Mouse (Mus musculus): ENCODE results near the gene Sgsm1.

Sgsm1 gene

DNA sequence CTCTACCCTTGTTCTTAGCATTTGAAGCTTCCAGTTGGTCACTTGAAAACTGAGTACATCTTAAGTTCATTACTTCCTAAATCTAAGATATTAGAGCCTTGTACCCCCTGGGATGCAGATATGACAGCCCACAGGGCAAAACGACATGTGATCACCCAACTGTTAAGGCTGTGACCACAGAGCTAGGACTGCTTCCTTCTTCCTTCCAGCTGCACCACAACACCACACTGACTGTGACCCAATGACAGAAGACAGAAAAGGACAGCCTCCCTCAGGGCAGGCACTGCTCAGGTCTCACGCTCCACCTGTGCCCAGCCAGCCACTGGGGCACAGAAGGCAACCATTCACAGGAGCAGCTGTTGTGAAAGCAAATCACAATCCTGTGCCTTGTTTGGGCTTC lies 26.9 kb downstream of the Sgsm1 start:
- DNase-seq (ENCODE audit: low read depth): no peak

- DNase-seq (ENCODE audit: low read depth): no peak
These were observed 29.0 kb downstream of the Sgsm1 start for GRCm38 (mm10) chr5:113281557-113281956.

GRCm38 (mm10) chr5:113280138-113280856 lies 30.3 kb downstream of the Sgsm1 start:
- DNase-seq (ENCODE audit: low read depth): no peak

DNA sequence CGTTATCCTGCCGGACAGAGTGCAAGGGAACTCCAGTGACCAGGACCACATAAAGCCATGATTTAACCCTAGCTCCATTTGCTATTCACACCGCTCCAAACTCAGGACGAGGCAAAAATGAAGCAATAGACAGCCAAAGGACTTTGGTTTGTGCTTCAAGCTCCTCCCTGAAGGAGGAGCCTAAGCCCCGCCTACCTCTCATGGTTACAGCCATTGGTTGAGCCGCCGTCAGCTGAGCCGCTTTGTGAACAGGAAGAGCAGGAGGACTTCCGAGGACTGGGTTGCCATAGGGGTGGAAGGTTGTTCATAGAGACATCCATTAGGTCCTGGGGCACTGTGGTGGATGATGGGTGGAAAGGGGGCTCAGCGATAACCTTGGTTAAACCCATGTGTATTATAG lies 34.7 kb downstream of the Sgsm1 start:
- no peak for DNase-seq (ENCODE audit: low read depth)

- DNase-seq (ENCODE audit: low read depth): no peak
These were observed 39.3 kb downstream of the Sgsm1 start for GRCm38 (mm10) chr5:113271207-113271811.

- no peak for DNase-seq (ENCODE audit: low read depth)
These were observed 40.5 kb downstream of the Sgsm1 start for GRCm38 (mm10) chr5:113270043-113270442.

DNA sequence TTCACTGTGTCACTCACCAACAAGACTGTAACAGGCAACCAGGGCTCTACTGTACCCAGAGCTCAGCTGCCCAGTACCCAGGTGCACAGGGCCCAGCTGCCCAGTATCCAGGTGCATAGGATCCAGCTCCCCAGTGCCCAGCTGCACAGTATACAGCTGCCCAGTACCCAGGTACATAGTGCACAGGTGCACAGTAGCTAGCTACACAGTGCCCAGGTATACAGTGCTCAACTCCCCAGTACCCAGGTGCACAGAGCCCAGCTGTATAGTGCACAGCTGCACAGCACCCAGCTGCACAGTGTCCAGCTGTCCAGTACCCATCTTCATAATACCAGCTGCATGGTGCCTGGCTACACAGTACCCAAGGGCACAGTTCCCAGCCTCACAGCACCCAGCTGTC lies 42.3 kb downstream of the Sgsm1 start:
- no peak for DNase-seq (ENCODE audit: low read depth)

- DNase-seq (ENCODE audit: low read depth): no peak
These were observed 44.9 kb downstream of the Sgsm1 start for GRCm38 (mm10) chr5:113265637-113266036.

DNA sequence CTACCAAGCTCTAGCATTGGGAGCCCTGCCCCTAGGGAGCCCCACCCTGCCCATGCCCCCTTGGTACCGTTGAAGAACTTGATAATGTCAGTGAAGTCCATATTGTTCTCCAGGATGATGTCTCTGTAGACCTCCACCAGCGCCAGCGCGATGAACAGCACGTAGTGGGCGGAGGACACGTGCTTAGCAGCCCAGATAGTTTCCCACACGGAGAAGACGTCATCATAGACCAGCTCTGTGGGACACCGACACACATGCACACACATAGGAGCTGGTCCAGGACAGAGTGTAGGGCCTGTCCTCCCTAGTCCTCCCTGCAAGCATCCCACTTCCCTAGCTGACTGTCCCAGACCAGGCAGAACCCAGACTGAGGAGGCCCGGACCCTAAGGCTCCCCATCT lies 59.8 kb downstream of the Sgsm1 start:
- no peak for DNase-seq (ENCODE audit: low read depth)

DNA sequence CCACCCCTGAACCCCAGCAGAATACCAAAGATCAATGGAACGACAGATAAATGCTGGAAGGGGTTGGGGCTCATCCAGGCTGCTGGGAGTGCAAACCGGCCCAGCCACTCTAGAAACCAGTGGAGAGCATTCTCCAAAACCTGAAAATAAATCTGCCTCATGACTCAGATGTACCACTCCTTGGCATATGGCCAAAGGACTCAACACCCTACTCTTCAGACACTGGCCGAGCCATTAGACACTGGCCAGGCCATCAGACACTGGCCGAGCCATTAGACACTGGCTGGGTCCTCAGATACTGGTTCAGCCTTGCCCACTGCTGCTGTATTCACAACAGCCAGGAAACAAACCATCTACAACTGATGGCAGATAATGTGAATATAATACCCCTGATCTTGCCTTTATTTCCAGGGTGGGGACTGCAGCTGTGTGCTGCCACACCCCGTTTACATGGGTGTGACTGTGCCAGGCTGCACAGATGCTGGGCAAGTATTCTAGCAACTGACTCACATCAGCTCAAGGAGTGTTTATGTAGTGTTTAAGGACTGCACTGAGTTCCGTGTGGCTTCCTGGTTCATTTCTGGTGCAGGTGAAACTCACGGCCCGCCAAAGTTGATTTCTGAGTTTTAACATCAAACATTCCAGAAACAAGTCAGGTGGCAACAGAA lies 61.2 kb downstream of the Sgsm1 start:
- DNase-seq (ENCODE audit: low read depth): no peak

DNA sequence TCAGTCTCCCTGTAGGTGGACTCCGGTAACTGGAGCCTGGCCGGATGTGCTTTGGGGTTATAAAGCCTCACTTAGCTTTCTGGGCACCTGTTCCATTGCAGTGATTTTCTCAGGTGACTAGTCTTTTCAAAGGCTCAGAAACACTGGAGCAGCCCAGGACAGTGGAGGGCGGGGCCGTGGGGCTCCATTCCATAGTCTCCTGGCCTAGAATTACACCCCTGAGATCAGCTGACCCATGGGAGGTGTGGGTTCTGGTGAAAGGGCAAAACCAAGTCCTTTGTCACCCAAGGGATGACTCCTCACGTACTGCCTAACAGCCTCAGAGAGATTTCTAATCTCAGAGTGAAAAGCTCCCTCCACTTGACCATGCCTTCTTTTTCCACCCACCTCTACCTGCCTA lies 80.4 kb downstream of the Sgsm1 start:
- no peak for DNase-seq (ENCODE audit: low read depth)

DNA sequence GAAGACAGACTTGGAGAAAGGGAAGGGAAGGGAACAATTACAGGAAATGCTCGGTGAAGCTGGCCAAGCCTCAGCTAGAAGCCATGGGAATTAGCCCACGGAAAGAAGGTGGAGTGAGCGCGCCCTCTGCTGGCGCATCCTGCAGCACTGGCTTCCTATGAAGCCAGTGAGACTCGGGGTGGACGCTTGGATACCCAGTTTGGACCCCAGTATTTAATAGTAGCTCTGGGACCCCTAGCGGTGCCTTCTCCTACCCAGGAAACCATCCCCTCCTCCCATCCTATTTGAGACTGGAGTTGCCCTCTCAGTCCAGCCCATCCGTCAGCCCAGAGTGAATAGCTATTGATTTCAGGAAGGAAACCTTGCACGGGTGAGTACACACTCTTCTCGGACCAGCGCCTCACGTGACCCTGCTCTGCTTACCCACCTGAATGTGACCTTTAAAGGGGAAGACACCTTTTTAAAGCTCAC lies 83.9 kb downstream of the Sgsm1 start, which contains the start of gene Tmem211:
Gene Tmem211 (plus strand): TSS at position 278 of the 471 bp plus-strand sequence.
- peak; percentile 71 for DNase-seq (ENCODE audit: low read depth)

GRCm38 (mm10) chr5:113225686-113226435 lies 84.7 kb downstream of the Sgsm1 start:
- no peak for DNase-seq (ENCODE audit: low read depth)

DNA sequence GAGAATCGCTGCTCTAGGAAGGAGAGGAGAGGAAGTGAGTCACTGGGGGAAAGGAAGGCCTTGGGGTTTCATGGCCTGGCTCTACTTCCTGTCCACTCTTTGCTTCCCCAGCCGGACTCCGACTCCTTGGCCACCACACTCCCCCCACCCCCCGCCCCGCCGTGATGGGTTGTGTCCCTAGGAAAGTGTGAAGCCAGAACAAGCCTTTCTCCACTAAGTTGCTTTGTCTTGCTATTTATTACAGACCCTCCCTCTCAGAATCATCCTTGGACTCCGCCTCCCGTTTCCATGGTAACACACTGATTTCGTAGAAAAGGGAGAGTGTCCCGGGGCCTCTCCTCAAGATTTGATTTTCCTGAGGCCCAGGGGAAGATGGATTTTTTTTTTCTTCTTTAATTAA lies 85.3 kb downstream of the Sgsm1 start:
- no peak for DNase-seq (ENCODE audit: low read depth)

DNA sequence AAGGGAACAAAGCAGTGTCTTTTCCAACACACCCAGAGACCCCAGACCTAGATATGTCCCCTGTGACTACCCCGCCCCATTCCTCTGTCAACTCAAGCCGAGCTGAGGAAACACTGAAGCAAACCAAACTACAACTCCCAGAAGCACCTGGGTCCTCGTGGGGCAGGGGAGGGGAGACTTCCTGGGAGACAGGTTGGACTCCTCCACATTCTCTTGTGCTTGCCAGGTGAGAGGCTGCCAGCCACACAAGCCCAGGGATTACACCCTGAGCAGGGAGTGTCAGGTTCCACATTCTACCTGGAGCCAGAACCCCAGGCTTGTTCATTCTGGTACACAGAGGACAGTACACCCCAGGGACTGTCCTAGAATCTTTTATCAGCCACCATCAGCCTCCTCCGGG lies 86.7 kb downstream of the Sgsm1 start:
- DNase-seq (ENCODE audit: low read depth): no peak

- DNase-seq (ENCODE audit: low read depth): no peak
These were observed 89.3 kb downstream of the Sgsm1 start, which contains the start of gene 2900026A02Rik for GRCm38 (mm10) chr5:113221147-113221865. TSS of gene 2900026A02Rik (minus strand) at chr5:113221236.

GRCm38 (mm10) chr5:113220383-113221146 lies 90.0 kb downstream of the Sgsm1 start:
- no peak for DNase-seq (ENCODE audit: low read depth)

DNA sequence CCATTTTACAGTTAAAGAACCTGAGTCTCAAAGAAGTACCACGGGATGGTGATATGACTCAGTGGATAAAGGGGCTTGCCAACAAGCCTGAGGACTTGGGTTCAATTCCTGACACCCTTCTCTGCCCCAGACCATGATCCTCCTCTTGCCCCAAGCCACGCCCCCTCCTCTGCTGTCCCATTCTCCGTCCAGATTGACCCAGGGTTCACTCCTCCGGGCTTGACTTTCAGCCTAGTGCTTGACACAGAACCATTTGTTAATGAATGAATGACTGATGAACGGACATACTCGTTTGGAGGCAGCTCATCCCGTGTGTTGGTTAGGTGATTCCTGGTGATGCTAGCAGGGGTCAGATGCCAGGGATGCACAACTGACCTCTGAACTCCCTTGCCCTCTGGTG lies 90.7 kb downstream of the Sgsm1 start:
- DNase-seq (ENCODE audit: low read depth): no peak

DNA sequence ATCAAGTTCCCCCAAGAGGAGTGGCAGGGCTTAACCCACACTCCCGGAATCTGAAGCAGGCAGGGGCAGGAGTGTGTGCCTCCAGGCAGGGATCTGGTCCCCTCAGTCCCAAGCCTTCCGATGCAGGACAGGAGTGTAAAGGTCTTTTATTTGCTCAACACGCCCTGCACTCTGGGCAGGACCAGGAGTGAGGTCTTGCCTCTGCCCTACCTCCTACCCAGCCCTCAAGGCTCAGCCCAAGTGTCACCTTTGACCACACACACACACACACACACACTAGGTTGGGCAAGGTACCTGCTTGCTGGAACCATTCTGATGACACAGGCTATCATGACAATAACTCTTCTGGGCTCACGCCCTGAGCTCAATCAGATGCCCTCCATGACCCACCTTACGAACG lies 91.1 kb downstream of the Sgsm1 start:
- no peak for DNase-seq (ENCODE audit: low read depth)

DNA sequence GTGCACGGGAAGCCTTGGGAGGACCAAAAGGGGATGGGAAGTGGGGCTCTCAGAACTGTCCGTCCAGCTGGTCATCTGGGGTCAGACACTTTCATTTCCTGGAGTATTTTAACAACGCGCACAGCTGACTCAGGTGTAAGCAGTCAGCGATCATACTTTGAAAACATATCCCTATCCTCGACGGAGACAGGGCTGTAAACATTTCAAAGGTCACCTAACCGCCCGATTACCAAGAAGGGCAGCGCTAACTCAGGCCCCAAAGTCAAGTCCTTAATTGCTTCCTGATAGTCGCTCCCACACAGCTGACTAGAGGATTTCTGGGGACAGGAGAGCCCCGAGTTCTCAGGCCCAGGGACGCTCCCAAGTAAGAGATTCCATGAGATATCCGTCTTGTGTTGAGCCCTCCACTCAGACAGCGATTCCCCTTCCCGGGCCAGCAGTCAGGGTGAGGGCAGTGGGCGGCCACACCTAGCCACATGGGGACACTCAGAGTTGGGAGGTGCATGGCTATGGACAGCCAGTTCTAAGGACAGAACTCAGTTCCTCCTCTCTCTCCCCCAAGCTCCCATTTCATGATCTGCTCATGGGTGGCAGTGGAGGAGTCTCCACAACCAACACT lies 91.9 kb downstream of the Sgsm1 start:
- no peak for DNase-seq (ENCODE audit: low read depth)
